Mouse (Mus musculus): ENCODE results near the gene Lrp2.

DNA sequence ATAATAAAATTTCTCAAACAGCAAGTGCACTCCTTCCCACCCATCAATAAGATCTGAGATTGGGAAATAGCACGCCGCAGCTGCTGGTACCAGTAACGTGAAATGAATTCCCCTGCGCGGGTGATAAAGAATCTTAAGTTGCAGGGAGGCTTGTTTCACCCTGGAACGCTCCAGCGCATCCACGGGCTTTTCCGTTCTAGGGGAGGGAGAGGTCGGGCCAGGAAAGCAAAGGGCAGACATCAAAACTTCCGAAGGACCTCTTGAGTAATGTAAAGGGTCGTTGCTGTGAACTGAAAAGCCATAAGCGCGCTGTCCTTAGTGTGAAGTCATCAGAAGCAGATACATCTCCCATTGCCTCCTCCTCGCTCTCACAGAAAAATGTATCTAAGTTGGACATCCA, 26.5 kb downstream of the Lrp2 start:
- TF ChIP-seq POLR2A (IDR thresholded peaks at IDR 0.05; ENCODE audit: control insufficient read depth, extremely low read depth, insufficient read depth, low read length, poor library complexity) = no peak
- no peak for TF ChIP-seq CTCF (IDR thresholded peaks at IDR 0.05; ENCODE audit: borderline replicate concordance, control insufficient read depth, extremely low read depth, insufficient read depth, low read length, poor library complexity)
